Mouse (Mus musculus) testis, adult 2 months (tissue): ENCODE results near the gene Arhgap24. TPM values are rescaled to one million over a fixed set of nuclear protein-coding genes. Genes with fewer than 3 reads are reported as not detected.

ENCODE experiments used
- H3K27ac ChIP-seq: fragments of 200-500 bp; 2 replicates; pipeline ENCODE4 v1.5.1; 2012; ENCODE audit warnings: low read depth, low read length; ENCODE audit not compliant: control insufficient read depth, insufficient read depth
- H3K27me3 ChIP-seq: fragments of 200-500 bp; 2 replicates; pipeline ENCODE4 v1.6.1; 2012; ENCODE audit warnings: mild to moderate bottlenecking, low read length, moderate library complexity; ENCODE audit not compliant: control insufficient read depth, insufficient read depth
- H3K36me3 ChIP-seq: fragments of 200-500 bp; 2 replicates; pipeline ENCODE4 v1.6.1; 2012; ENCODE audit warnings: mild to moderate bottlenecking, low read length; ENCODE audit not compliant: control insufficient read depth, insufficient read depth
- H3K4me1 ChIP-seq: fragments of 200-500 bp; 2 replicates; pipeline ENCODE4 v1.6.1; 2012; ENCODE audit warnings: low read length; ENCODE audit not compliant: control insufficient read depth, insufficient read depth
- H3K4me3 ChIP-seq: fragments of 200-500 bp; 2 replicates; pipeline ENCODE4 v1.5.1; 2012; ENCODE audit warnings: low read depth, mild to moderate bottlenecking, low read length, moderate library complexity, mixed read lengths; ENCODE audit not compliant: control insufficient read depth
- CTCF ChIP-seq: fragments of 200-500 bp; IDR thresholded peaks from 2 replicates; pipeline ENCODE4 v1.5.1; 2012; ENCODE audit warnings: low read depth, mild to moderate bottlenecking, inconsistent platforms, low read length, moderate library complexity; ENCODE audit not compliant: control insufficient read depth, insufficient read depth, insufficient replicate concordance
- POLR2A ChIP-seq: fragments of 200-500 bp; IDR thresholded peaks from 2 replicates; pipeline ENCODE4 v1.6.1; 2012; ENCODE audit warnings: low read depth, mild to moderate bottlenecking, inconsistent platforms, low read length, moderate library complexity; ENCODE audit not compliant: control insufficient read depth
- polyA plus RNA-seq: library from polyadenylated mRNA; depleted of rRNA; stranded (reverse); fragments of >200 nt; gene quantifications from 2 replicates; pipeline ENCODE4 v1.2.3, GENCODE M21; 2012

Arhgap24 gene
- polyA plus RNA-seq, 1 experiment: 1.9 TPM

GRCm38 (mm10) chr5:102613571-102613970 is 132.4 kb downstream of the Arhgap24 start:
- TF ChIP-seq CTCF (no peak), POLR2A (no peak)
- Histone ChIP-seq H3K27me3 (no peaks in the 10 kb centered on the region), H3K4me3 (no peak overlapping the region), H3K4me1 (no peaks in the 10 kb centered on the region), H3K27ac (no peak overlapping the region), H3K36me3 (no peaks in the 10 kb centered on the region)

- no peaks in the 10 kb centered on the region for H3K4me1 ChIP-seq
- H3K27ac ChIP-seq: peak overlapping the region; percentile 79
- no peaks in the 10 kb centered on the region for H3K27me3 ChIP-seq
- no peaks in the 10 kb centered on the region for H3K36me3 ChIP-seq
- H3K4me3 ChIP-seq: no peak overlapping the region
- TF ChIP-seq CTCF: no peak
Measured at GRCm38 (mm10) chr5:102614081-102614480, 132.9 kb downstream of the Arhgap24 start.

GRCm38 (mm10) chr5:102615249-102615648 is 134.1 kb downstream of the Arhgap24 start:
- TF ChIP-seq POLR2A (no peak), CTCF (no peak)
- H3K27me3 ChIP-seq: no peaks in the 10 kb centered on the region
- H3K4me1 ChIP-seq: no peaks in the 10 kb centered on the region
- no peak overlapping the region for H3K27ac ChIP-seq
- no peak overlapping the region for H3K4me3 ChIP-seq
- H3K36me3 ChIP-seq: no peaks in the 10 kb centered on the region

- no peak for TF ChIP-seq CTCF
- TF ChIP-seq POLR2A: no peak
- no peak overlapping the region for H3K27ac ChIP-seq
- H3K4me3 ChIP-seq: no peak overlapping the region
- H3K36me3 ChIP-seq: no peaks in the 10 kb centered on the region
- H3K27me3 ChIP-seq: no peaks in the 10 kb centered on the region
- H3K4me1 ChIP-seq: no peaks in the 10 kb centered on the region
Measured at GRCm38 (mm10) chr5:102621036-102621435, 139.8 kb downstream of the Arhgap24 start.

- TF ChIP-seq CTCF (no peak), POLR2A (no peak)
- peak overlapping the region; percentile 65 for H3K27ac ChIP-seq
- H3K4me3 ChIP-seq: no peak overlapping the region
- H3K4me1 ChIP-seq: no peaks in the 10 kb centered on the region
- H3K27me3 ChIP-seq: no peaks in the 10 kb centered on the region
- H3K36me3 ChIP-seq: no peaks in the 10 kb centered on the region
Measured at GRCm38 (mm10) chr5:102623807-102624435, 142.7 kb downstream of the Arhgap24 start.

- Histone ChIP-seq H3K27ac (no peak overlapping the region), H3K27me3 (no peaks in the 10 kb centered on the region), H3K36me3 (no peaks in the 10 kb centered on the region), H3K4me1 (no peaks in the 10 kb centered on the region), H3K4me3 (no peak overlapping the region)
- TF ChIP-seq POLR2A (no peak), CTCF (no peak)
Measured at GRCm38 (mm10) chr5:102626671-102627070, 145.5 kb downstream of the Arhgap24 start.

GRCm38 (mm10) chr5:102629362-102629771 is 148.2 kb downstream of the Arhgap24 start:
- no peak overlapping the region for H3K4me3 ChIP-seq
- no peak overlapping the region for H3K27ac ChIP-seq
- TF ChIP-seq CTCF: no peak
- no peak for TF ChIP-seq POLR2A
- H3K27me3 ChIP-seq: no peaks in the 10 kb centered on the region
- no peaks in the 10 kb centered on the region for H3K36me3 ChIP-seq
- H3K4me1 ChIP-seq: no peaks in the 10 kb centered on the region
